Mouse (Mus musculus): ENCODE measurements around the gene Slc25a13.

The Slc25a13 gene

GRCm38 (mm10) chr6:6216507-6217285 is at the start of gene Slc25a13:
Slc25a13 (minus strand) TSS chr6:6217173.
- DNase-seq (ENCODE audit: low read depth, low spot score) = peak; percentile 77

DNA sequence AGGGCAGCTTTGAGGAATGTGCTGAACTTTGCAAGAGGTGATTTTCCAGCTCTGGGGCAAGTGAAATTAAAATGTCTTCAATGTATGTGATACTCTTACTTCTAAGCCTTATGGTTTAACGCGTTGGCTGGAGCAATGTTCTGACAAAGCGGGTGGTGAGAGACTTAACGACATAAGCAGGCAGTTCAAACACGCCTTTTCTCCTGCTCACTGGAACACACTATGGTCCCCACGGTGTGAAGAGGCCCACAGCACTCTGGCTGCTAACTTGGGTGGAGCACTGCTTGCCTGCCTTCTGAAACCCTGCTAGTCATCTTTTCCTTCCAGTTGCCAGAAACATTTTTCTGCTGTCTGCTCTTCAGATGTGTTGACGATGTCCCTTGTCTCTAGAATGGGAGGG is 48.8 kb upstream of the Slc25a13 start:
- no peak for DNase-seq (ENCODE audit: low read depth, low spot score)

DNA sequence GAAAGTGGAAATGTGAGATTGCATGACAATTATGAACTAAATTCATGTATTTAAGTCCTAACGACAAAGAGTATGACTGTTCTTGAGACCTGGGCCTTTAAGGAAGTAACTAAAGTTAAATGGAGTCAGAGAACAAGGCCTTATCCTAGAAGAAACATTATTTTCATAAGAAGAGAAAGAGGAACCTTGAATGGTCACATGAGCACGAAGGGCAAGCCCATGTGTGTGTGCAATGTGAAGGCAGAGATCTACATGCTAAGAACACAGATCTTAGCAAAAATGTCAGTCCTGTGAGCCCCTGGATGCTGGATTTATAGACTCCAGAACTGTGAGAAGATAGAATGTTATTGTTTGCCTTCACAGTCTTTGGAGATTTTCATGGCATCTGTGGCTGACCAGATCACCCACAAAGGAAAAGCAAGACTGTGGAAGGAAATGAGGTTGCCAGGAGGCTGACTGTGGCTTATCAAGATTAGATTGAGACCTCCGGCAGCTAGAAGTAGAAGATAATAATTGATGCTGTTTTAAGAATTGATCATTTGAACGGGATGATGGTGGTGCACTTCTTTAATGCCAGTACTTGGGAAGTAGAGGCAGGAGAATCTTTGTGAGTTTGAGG is 46.4 kb upstream of the Slc25a13 start:
- no peak for DNase-seq (ENCODE audit: low read depth, low spot score)

GRCm38 (mm10) chr6:6260917-6261316 is 43.9 kb upstream of the Slc25a13 start:
- DNase-seq (ENCODE audit: low read depth, low spot score) = peak; percentile 55

DNA sequence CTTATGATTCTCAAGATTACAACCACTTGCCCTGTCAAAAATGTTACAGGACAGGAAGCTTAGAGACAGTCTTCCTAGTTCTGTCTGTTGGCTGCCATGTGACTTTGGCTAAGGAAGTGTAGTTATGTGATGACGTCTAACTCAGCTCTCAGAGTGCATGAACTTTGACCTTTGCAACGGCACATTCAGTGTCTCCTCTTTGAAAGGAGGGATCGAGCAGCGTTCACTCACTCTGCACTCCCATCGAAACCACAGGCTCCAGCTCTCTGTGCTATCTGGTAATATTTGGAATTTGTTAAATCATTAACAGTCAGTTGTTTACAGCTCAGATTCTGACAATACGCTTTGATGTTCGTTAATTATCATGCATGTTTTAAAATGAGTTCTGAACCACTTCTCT is 31.5 kb upstream of the Slc25a13 start:
- DNase-seq (ENCODE audit: low read depth, low spot score) = peak; percentile 5

GRCm38 (mm10) chr6:6243828-6244227 is 26.9 kb upstream of the Slc25a13 start:
- no peak for DNase-seq (ENCODE audit: low read depth, low spot score)

GRCm38 (mm10) chr6:6242114-6242513 is 25.1 kb upstream of the Slc25a13 start:
- no peak for DNase-seq (ENCODE audit: low read depth, low spot score)

DNA sequence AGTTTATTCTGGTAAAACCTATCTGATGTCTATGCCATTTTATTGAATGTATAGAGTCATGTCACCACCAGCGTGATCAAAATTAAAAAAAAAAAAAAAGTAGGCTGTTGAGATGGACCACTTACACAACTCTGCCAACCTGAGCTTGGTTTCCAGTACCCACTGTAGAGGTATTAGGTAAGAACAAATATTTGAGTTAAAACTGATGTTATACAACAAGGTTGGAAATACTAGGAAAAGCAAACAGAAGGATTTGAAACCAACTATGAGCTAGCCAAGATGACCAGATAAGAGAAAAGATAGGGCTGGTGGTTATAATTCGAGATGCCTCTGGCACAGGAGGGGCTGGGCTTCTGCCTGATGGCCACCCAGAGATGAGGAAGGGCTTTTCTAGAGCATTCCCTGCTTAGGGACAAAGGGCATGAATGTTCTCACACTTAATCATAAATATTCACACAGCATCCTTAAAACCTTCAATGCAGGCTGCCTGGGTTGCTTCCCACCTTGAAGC is 19.9 kb upstream of the Slc25a13 start:
- DNase-seq (ENCODE audit: low read depth, low spot score) = no peak

DNA sequence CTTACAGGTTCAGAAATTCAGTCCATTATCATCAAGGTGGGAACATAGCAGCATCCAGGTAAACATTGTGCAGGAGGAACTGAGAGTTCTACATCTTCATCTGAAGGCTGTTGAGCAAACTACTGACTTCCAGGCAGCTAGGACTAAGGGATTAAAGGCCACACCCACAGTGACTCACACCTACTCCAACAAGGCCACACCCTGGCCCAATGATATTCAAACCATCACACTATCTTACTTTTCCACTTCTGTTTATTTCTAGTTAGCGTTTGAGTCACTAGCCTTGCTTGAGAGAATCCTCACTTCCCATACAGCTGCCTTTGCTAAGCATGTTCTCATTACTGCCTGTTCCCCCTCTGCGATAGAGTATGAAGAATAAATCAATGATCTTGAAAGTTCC is 13.3 kb upstream of the Slc25a13 start:
- DNase-seq (ENCODE audit: low read depth, low spot score) = no peak

DNA sequence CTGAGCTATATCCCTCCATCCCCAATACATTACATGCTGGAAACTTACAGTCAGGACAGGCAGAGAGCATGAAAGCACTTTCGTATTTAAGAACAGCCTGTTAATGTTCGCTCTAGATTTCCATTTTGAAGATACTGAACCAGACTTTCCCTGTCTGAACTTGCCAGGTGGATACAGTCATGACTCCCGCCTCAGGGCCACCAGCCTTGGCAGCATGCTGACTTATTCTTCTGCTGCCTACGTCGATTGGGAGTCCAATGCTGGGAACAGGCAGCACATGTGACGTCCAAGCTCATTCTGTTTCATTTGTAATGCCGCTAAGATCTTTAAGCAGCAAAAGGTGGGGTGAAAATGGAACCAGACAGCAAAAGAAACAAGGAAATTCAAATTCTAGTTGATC is 5.7 kb upstream of the Slc25a13 start:
- DNase-seq (ENCODE audit: low read depth, low spot score) = no peak

- no peak for DNase-seq (ENCODE audit: low read depth, low spot score)
These were observed 3.6 kb upstream of the Slc25a13 start for GRCm38 (mm10) chr6:6220574-6220973.

DNA sequence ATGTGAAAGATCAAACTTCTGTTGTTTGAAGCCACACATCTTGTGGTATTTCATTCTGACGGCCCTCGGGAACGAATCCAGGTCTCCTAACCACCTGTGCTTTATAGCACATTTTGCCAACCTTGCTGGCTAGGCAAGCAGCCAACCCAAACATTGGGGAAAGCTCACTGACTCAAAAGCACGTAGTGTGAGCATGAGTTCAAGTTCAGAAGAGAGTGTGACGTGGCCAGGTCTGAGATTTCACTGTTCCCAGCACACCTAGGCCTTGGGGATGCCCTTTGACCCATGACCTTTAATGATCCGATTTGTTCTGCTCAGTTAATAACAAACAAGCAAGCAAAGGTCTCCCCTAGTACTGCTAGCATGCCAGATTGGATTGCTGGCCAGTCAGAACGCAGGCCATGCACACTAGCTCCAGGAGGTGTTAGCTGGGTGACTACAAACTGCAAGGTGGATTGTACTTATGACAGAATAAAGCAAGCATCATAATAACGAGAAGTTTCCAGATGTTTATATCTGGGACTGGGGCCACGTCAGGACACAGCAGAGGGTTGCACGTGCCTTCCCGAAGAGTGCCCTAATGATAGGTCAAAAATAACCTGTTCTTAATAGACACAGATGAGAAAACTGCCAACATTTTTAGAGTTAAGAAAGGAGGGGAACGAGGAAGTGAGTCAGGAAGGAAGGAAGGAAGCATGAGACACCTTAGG is 2.8 kb upstream of the Slc25a13 start:
- DNase-seq (ENCODE audit: low read depth, low spot score) = no peak

DNA sequence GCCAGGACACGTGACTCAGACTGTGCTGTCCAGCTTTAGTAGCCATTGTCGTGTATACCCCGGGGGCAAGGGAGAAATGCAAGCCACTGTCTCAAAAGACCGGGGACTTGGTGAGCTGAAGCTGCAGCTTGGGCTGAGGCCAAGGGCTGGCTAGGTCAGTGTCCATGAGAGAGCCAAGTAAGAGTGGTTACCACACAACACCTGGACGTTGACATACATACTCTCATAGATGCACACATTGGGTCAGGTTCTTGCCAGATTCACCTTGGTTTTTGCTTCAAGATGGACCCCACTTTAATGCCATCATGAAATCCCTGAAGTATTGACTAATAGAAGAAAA is 283 bp upstream of the Slc25a13 start:
- DNase-seq (ENCODE audit: low read depth, low spot score) = no peak

DNA sequence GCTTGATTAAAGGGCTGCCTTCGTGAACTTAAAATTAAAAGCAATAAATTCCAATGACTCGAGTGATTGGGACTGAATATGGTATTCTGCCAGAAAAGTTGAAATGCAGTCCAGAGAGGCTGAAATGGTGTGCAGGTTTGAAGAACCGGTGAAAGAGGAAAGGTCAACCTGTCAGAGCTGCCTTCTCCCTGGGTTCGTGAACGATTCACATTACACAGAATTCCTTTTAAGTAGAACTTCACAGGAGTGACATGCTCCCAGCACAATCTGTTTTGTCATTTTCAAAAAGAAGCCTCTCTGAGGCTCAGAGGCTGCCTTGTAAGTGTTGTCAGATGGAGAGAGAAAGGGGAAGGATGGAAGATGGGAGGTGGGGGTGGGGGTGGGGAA is 860 bp downstream of the Slc25a13 start:
- DNase-seq (ENCODE audit: low read depth, low spot score) = no peak

- no peak for DNase-seq (ENCODE audit: low read depth, low spot score)
These were observed 4.3 kb downstream of the Slc25a13 start for GRCm38 (mm10) chr6:6212360-6213310.

GRCm38 (mm10) chr6:6211958-6212357 is 5.0 kb downstream of the Slc25a13 start:
- DNase-seq (ENCODE audit: low read depth, low spot score) = no peak

DNA sequence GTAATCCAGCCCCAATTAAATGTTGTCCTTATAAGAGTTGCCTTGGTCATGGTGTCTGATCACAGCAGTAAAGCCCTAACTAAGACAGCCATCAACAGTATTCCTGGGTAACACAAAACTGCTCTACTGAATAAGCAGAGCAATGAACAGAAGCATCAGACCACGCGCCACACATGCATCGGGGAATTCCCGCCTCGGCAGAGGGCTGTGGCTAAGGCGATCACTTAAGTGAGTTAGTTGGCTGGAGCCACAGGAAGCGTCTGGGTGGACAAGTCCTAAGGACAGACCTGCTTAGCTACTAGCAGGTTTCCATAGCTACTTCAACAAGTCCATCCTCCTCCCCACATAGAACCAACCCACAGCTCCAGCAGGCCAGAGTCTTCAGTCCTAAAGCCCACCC is 6.3 kb downstream of the Slc25a13 start:
- no peak for DNase-seq (ENCODE audit: low read depth, low spot score)

GRCm38 (mm10) chr6:6208351-6209059 is 8.5 kb downstream of the Slc25a13 start:
- DNase-seq (ENCODE audit: low read depth, low spot score) = no peak

DNA sequence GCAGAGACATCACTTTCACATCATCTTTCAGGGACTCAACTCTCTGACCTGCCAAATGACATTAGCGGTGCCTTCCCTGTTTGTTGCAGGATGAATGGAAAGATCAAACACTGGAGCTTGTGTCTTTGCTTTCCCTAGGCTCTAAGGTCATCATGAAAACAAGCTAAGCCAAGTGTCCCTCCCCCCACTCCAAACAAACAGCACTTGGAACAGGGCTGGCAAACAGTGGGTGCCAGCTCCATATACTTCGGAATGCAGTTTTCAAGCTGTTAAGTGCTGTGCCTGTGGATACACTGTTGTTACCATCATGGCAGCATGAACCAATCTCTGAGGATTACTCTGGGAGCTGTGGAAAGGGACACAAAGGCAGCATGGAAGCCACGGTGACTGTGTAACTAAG is 9.1 kb downstream of the Slc25a13 start:
- no peak for DNase-seq (ENCODE audit: low read depth, low spot score)

DNA sequence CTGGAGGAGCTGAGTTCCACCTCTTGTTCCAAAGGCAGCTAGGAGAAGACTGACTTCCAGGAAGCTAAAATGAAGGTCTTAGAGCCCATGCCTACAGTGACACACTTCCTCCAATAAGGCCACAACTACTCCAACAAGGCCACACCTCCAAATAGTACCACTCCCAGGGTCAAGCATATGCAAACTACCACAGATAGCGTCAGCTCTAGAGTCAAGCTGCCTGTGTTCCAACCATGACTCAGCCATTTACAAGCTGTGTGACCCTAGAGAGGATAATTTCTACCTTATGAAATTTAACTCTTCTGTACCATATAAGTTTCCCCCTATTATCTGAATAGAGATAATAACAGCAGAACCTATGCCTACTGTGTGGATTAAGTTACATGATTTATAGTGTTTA is 9.6 kb downstream of the Slc25a13 start:
- no peak for DNase-seq (ENCODE audit: low read depth, low spot score)

DNA sequence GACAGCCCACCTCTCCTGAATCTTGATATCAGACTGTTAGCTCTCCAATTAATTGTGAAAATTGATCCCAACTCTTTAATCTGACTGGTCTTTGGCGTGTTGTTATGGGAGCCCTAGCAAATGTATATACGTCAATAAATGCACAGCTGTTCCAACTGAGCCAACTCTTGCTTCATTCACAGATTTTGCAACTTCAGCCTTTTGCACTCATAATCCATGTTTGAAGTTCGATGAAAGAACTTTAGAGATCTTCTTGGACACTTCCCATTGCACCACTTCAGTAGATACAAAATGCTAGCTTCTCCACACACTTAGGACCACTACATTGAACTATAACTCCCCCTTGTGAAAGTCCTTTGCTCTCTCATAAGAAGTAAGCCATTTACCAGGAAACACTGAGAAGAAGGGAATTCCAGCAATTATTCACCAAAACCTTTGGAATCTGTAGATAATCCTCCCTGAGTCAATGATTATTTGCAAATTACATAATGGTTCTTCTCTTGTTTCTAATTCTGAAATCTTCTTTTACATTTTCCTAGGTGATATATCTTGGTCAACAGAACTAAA is 11.3 kb downstream of the Slc25a13 start:
- DNase-seq (ENCODE audit: low read depth, low spot score) = no peak

Data from mesoderm, embryonic 11.5 days (tissue).